Comparison of ENCODE assay signal across 8 mouse cellular contexts in genomic region chr19:37561106-37561892, GRCm38 (mm10). TPM values are rescaled to one million over a fixed set of nuclear protein-coding genes. Genes with fewer than 3 reads are reported as not detected.
DNase-seq lines count a peak whose midpoint lies in the region; ATAC-seq and TF ChIP-seq lines count a peak whose summit lies in the region.

No protein-coding gene starts in this region.

- H3K36me3 ChIP-seq in lung, embryonic 14.5 days (ENCODE audit: insufficient read depth) = no peaks in the 10 kb centered on the region
- H3K36me3 ChIP-seq in midbrain, embryonic 11.5 days (ENCODE audit: control insufficient read depth, insufficient read depth, low read length) = no peaks in the 10 kb centered on the region
- H3K36me3 ChIP-seq in midbrain, embryonic 13.5 days = no peaks in the 10 kb centered on the region

- peak; percentile 61 for DNase-seq in lung, embryonic 14.5 days
- DNase-seq in lung, postnatal 14 days = no peak
- peak; percentile 40 for DNase-seq in heart, adult 8-10 months (ENCODE audit: low spot score)
- peak; percentile 55 to 63 for DNase-seq in kidney, postnatal 36 days
- no peak for DNase-seq in gastrocnemius, postnatal 14 days
- DNase-seq in midbrain, embryonic 11.5 days (ENCODE audit: low spot score, missing footprints) = no peak

- no peaks in the 10 kb centered on the region for H3K9me3 ChIP-seq in lung, embryonic 14.5 days (ENCODE audit: low read depth, low read length)
- H3K9me3 ChIP-seq in midbrain, embryonic 11.5 days (ENCODE audit: control insufficient read depth, low read length) = no peaks in the 10 kb centered on the region
- no peaks in the 10 kb centered on the region for H3K9me3 ChIP-seq in midbrain, embryonic 13.5 days

- no peak overlapping the region for H3K4me3 ChIP-seq in lung, embryonic 14.5 days (ENCODE audit: low read depth, low read length)
- no peak overlapping the region for H3K4me3 ChIP-seq in midbrain, embryonic 11.5 days (ENCODE audit: low read depth, low read length)
- no peak overlapping the region for H3K4me3 ChIP-seq in midbrain, embryonic 13.5 days (replicated peaks)

- no peak overlapping the region for H3K9ac ChIP-seq in lung, embryonic 14.5 days
- no peak overlapping the region for H3K9ac ChIP-seq in midbrain, embryonic 11.5 days (ENCODE audit: low read length)
- no peak overlapping the region for H3K9ac ChIP-seq in midbrain, embryonic 13.5 days (replicated peaks)

- 44% methylated on average over 10 of the region's 10 CpGs for WGBS in lung, embryonic 14.5 days
- 81% methylated on average over 10 of the region's 10 CpGs for WGBS in midbrain, embryonic 11.5 days
- WGBS in midbrain, embryonic 13.5 days = 82% methylated on average over 10 of the region's 10 CpGs

- peak; percentile 75; the same call in 1 of the 2 replicates for ATAC-seq in lung, embryonic 14.5 days (ENCODE audit: insufficient read depth)
- ATAC-seq in neutrophil, adult 5-6 weeks (ENCODE audit: extremely low read depth, insufficient number of reproducible peaks, low FRiP score, poor library complexity, severe bottlenecking) = peak; percentile 69
- no peak for ATAC-seq in midbrain, embryonic 11.5 days (ENCODE audit: low FRiP score)
- no peak for ATAC-seq in midbrain, embryonic 13.5 days

- intact Hi-C loops in gastrocnemius, postnatal 14 days (cut with DNase I; ENCODE audit: low total_unique reads) = loop anchor here (5.0 kb wide), 1 partner anchor 34 kb away; no protein-coding TSS in a partner anchor

- H3K4me2 ChIP-seq in lung, embryonic 14.5 days = no peak overlapping the region
- H3K4me2 ChIP-seq in midbrain, embryonic 11.5 days = no peak overlapping the region
- no peak overlapping the region for H3K4me2 ChIP-seq in midbrain, embryonic 13.5 days (replicated peaks)

- no peaks in the 10 kb centered on the region for H3K27me3 ChIP-seq in lung, embryonic 14.5 days (ENCODE audit: insufficient read depth, low read length)
- no peaks in the 10 kb centered on the region for H3K27me3 ChIP-seq in midbrain, embryonic 11.5 days (ENCODE audit: control insufficient read depth, insufficient read depth, low read length)
- 0 out of 2 replicates have a peak, but pooled peaks cover 5% of the 10 kb centered on the region for H3K27me3 ChIP-seq in midbrain, embryonic 13.5 days

- no peak overlapping the region for H3K27ac ChIP-seq in lung, embryonic 14.5 days (ENCODE audit: low read depth)
- no peak overlapping the region for H3K27ac ChIP-seq in midbrain, embryonic 11.5 days (ENCODE audit: low read depth, low read length)
- H3K27ac ChIP-seq in midbrain, embryonic 13.5 days = no peak overlapping the region

- no peak for TF ChIP-seq CTCF in lung, embryonic 14.5 days (IDR thresholded peaks at IDR 0.05; ENCODE audit: low read depth)

- H3K4me1 ChIP-seq in lung, embryonic 14.5 days (ENCODE audit: insufficient read depth) = peaks cover 4% of the 10 kb centered on the region
- peaks cover 4% of the 10 kb centered on the region; the same call in 1 of the 2 replicates for H3K4me1 ChIP-seq in midbrain, embryonic 11.5 days (ENCODE audit: control insufficient read depth, insufficient read depth, low read length)
- peaks cover 9% of the 10 kb centered on the region for H3K4me1 ChIP-seq in midbrain, embryonic 13.5 days (replicated peaks)

RNA-seq across cellular contexts. Expression of gene Exoc6, which starts 11.1 kb away (rescaled TPM):
- 11.6 and 13.2 TPM in 2 replicates for polyA plus RNA-seq in lung, embryonic 14.5 days (2014; fragmentation: Nextera tagmentation; extraction: Ambion mirVana)
- 10 to 100 TPM; 30.2 to 36.9 (median 32.5) TPM for total RNA-seq in heart, adult 8-10 months (2022)
- total RNA-seq in neutrophil, adult 5-6 weeks (2017) = 65.1 and 69.9 TPM in 2 replicates
- 10 to 100 TPM; 39.4 to 41.9 TPM for total RNA-seq in gastrocnemius, postnatal 14 days (2021)
- polyA plus RNA-seq in midbrain, embryonic 11.5 days (2014; fragmentation: Nextera tagmentation; extraction: Ambion mirVana) = 8.6 and 9.6 TPM in 2 replicates
- 12.6 and 13.0 TPM in 2 replicates for polyA plus RNA-seq in midbrain, embryonic 13.5 days (2015; fragmentation: Nextera tagmentation; extraction: Ambion mirVana)

Comparison
In these comparisons a context has a peak if more than half of its experiments do, and no peak if none do; other contexts are left out.
1. DNase-seq: peak in lung, embryonic 14.5 days (single experiment), heart, adult 8-10 months (single experiment) and kidney, postnatal 36 days (2 of 2); none in lung, postnatal 14 days (single experiment), gastrocnemius, postnatal 14 days (single experiment) and midbrain, embryonic 11.5 days (single experiment).
2. ATAC-seq: peak in lung, embryonic 14.5 days (single experiment) and neutrophil, adult 5-6 weeks (single experiment); none in midbrain, embryonic 11.5 days (single experiment) and midbrain, embryonic 13.5 days (single experiment).